Mouse (Mus musculus) megakaryocyte, embryonic 14.5 days (primary cell): Measurements from ENCODE around the gene Hoxd4. TPM values are rescaled to one million over a fixed set of nuclear protein-coding genes. Genes with fewer than 3 reads are reported as not detected.

Experiments
- H3K27me3 ChIP-seq: replicated peaks from 2 replicates; pipeline ENCODE3; 2012; ENCODE audit warnings: inconsistent platforms
- H3K36me3 ChIP-seq: replicated peaks from 2 replicates; pipeline ENCODE3; 2012; ENCODE audit warnings: low read length, inconsistent platforms, mixed read lengths
- H3K4me1 ChIP-seq: 2 replicates; pipeline ENCODE4 v1.6.1; 2012; ENCODE audit warnings: inconsistent platforms
- H3K4me3 ChIP-seq: replicated peaks from 2 replicates; pipeline ENCODE3; 2012; ENCODE audit warnings: moderate library complexity, mild to moderate bottlenecking, inconsistent platforms
- H3K9me3 ChIP-seq: 2 replicates; pipeline ENCODE4 v1.6.1; 2012; ENCODE audit warnings: inconsistent platforms
- FLI1 ChIP-seq: IDR thresholded peaks from 2 replicates; pipeline ENCODE4 v1.6.1; 2012; ENCODE audit warnings: low read length, inconsistent platforms, mixed read lengths
- GATA1 ChIP-seq: IDR thresholded peaks from 3 replicates; pipeline ENCODE4 v1.6.1; 2012; ENCODE audit warnings: mixed read lengths, low read length, inconsistent platforms, borderline replicate concordance
- polyA plus RNA-seq: library from polyadenylated mRNA; stranded (reverse); fragments of >175 nt; gene quantifications from 2 replicates; pipeline ENCODE4 v1.2.3, GENCODE M21; 2012; ENCODE audit warnings: low replicate concordance; ENCODE audit not compliant: insufficient read depth

Gene Hoxd4
- polyA plus RNA-seq, 1 experiment = not detected

DNA sequence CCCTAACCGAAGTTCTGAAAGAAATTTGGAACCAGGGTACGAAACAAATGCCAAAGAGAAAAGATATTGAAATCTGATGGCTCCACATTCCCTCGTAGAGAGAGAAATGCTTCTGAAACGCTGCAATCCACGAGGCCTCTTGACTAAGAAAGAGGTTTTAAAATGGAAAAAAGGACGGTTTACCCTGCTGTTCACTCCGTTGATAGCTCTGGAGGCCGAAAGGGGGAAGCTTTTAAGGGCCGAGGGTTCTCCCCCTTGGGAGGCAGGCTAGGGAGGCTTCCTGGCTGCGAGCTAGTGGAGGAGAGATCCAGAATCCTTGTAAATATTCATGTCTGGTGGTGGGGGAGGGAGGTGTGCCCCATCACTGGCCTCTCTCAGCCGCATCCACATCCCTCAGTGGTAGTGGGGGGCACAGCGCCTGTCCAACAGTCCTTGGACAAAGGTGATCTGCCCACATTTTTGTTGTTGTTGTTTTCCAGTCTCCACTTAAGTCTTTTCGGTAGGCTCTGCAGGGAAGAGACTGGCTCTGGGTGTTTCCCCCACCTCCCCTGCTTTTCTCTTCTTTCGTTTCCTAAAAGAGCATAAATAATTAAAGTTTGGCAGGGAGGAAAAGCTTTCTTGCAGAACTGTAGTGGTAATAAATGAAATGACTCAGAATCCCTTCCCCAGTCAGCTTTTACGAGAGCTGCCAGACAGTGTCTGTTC is 32.7 kb upstream of the Hoxd4 start, which contains the start of gene Hoxd11:
Gene Hoxd11, plus strand, starts transcription at position 667 of the 705 bp plus-strand sequence.
- TF ChIP-seq GATA1 (no peak), FLI1 (no peak)
- Histone ChIP-seq H3K4me1 (peaks cover 46% of the 10 kb centered on the region), H3K4me3 (peak within 1 kb of the TSS; percentile 81), H3K27me3 (peaks cover 100% of the 10 kb centered on the region), H3K36me3 (no peaks in the 10 kb centered on the region), H3K9me3 (0 out of 2 replicates have a peak, but pooled peaks cover 5% of the 10 kb centered on the region)

DNA sequence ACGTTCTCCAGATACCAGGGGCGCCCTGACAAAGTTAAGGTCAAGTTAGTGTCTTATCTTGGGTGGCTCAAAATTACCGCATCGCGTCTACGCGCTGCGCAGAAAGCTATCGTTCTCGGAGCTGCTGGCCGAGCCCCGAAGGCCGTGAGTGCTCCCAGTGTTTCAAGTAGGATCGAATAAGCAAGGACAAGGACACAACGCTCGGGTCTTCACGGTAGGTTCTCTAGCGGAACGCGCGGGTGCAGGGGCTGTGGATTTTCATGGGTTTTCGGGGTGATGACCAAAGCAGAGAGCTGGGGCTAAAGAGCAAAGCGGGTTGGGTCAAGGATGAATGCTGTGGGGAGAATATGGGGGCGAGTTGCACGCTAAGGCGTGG is 32.1 kb upstream of the Hoxd4 start:
- Histone ChIP-seq H3K27me3 (peaks cover 100% of the 10 kb centered on the region), H3K36me3 (no peaks in the 10 kb centered on the region), H3K4me3 (peak overlapping the region; percentile 81), H3K9me3 (0 out of 2 replicates have a peak, but pooled peaks cover 5% of the 10 kb centered on the region), H3K4me1 (peaks cover 43% of the 10 kb centered on the region)
- TF ChIP-seq GATA1 (no peak), FLI1 (no peak)

DNA sequence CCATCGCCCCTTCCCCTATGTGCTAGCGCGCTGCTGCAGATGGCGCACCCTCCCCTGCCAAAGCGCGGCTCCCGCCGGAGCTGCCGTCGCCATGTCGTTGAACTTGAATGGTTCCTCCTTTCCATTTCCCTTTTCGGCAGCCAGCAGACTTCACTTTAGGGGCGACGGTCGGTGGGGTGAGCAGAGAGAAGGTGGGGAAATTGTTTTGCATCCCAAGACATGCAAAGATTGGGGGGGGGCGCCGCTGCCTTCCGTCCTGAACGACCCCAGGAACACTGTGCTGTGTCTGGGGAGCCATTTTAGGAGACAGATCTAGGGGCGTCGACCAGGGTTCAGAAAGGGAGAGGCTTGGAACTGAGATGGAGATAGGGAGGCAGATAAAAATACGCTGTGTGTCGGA is 31.7 kb upstream of the Hoxd4 start:
- Histone ChIP-seq H3K4me1 (peaks cover 42% of the 10 kb centered on the region), H3K36me3 (no peaks in the 10 kb centered on the region), H3K27me3 (peaks cover 100% of the 10 kb centered on the region), H3K4me3 (peak overlapping the region; percentile 81), H3K9me3 (0 out of 2 replicates have a peak, but pooled peaks cover 5% of the 10 kb centered on the region)
- TF ChIP-seq GATA1 (no peak), FLI1 (no peak)

DNA sequence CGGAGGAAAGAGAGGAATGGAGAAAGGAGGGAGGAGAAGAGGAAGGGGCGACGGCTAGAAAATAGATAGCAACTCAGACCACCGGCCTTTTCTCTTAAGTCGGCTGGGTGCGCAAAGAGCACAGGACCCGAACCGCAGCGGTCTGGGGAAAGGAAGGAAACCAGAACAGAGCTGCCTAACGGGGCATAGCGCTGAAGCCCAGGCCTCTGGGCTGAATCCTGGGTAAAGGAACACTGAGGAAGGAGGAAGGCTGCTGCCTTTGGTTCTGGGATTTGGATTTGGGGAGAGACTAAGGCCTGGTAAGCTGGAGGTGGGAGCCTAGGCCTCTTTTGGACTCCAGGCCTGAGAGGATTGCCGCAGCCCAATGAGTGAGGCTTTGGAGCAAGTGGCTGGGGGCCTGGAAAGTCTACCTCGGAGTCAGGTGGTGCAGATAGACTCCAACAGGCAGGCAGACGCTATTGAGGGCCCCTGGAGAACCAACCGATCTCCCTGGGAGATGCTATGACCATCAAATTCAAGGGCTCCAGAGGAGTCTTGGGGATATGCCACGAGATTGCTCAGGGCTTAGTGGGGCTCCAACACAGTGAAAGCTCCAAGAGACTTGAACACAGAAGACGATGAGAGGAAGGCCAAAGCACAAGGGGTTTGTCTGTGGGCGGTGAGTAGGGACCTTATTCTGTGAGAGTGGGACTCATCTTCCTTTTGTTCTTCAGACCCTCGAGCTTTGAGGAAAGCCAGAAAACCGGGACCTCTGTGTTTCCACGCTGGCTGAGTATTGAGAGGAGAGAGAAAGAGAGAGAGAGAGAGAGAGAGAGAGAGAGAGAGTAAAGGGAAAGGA is 30.9 kb upstream of the Hoxd4 start:
- 0 out of 2 replicates have a peak, but pooled peaks cover 5% of the 10 kb centered on the region for H3K9me3 ChIP-seq
- peaks cover 36% of the 10 kb centered on the region for H3K4me1 ChIP-seq
- TF ChIP-seq GATA1 (no peak), FLI1 (no peak)
- H3K27me3 ChIP-seq = peaks cover 100% of the 10 kb centered on the region
- H3K36me3 ChIP-seq = no peaks in the 10 kb centered on the region
- no peak overlapping the region for H3K4me3 ChIP-seq

DNA sequence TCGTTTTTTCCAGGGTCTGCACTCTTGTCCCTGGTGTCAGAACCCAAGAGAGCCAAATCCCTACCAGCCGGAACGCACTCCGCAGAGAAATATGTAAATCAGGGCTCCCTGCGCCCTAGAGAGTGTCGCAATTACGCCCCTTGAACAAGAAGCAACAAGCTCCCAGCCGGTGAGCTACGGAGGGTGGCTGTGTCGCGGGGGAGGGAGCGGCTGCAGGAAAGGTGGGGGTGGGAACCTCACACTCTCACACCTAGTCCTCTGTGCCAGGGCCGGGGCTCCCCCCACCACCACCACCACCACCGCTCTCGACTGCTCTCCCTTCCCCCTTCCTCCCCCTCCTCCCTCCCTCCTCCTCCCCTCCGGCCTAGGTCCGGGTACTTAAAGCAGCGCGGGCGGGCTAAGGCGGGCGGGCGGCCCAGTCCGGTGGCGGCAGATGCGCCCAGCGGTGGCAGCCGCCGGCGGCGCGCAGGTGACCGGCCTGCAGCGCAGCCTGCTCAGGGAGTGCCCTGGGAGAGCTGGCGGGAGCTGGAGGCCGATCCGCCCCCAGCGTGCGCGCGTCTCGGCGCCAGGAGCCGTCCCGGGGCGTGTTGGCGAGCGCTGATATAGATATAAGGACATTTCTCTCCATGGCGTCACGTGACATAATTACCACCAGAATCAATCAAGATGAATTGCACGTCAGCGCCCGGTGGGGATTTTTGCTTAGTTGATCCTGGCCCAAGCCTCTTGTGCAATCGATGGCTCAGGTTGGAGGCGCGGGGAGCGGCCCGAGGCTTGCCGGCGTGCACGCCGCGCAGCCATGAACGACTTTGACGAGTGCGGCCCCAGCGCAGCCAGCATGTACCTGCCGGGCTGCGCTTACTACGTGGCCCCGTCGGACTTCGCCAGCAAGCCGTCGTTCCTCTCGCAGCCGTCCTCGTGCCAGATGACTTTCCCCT is 29.9 kb upstream of the Hoxd4 start:
- no peak for TF ChIP-seq GATA1
- no peak for TF ChIP-seq FLI1
- Histone ChIP-seq H3K27me3 (peaks cover 99% of the 10 kb centered on the region), H3K9me3 (0 out of 2 replicates have a peak, but pooled peaks cover 5% of the 10 kb centered on the region), H3K4me1 (peaks cover 36% of the 10 kb centered on the region), H3K4me3 (peak overlapping the region; percentile 71), H3K36me3 (no peaks in the 10 kb centered on the region)

DNA sequence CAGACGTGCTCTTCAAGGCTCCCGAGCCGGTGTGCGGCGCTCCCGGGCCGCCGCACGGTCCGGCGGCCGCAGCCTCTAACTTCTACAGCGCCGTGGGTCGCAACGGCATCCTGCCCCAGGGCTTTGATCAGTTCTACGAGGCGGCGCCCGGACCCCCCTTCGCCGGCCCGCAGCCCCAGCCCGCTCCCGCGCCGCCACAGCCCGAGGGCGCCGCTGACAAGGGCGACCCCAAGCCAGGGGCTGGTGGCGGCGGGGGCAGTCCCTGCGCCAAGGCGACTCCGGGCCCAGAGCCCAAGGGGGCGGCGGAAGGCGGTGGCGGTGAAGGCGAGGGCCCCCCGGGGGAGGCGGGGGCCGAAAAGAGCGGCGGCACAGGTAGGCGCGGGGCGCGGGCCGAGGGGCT is 28.9 kb upstream of the Hoxd4 start:
- 0 out of 2 replicates have a peak, but pooled peaks cover 5% of the 10 kb centered on the region for H3K9me3 ChIP-seq
- peaks cover 99% of the 10 kb centered on the region for H3K27me3 ChIP-seq
- no peak overlapping the region for H3K4me3 ChIP-seq
- TF ChIP-seq GATA1 (no peak), FLI1 (no peak)
- peaks cover 44% of the 10 kb centered on the region for H3K4me1 ChIP-seq
- no peaks in the 10 kb centered on the region for H3K36me3 ChIP-seq

DNA sequence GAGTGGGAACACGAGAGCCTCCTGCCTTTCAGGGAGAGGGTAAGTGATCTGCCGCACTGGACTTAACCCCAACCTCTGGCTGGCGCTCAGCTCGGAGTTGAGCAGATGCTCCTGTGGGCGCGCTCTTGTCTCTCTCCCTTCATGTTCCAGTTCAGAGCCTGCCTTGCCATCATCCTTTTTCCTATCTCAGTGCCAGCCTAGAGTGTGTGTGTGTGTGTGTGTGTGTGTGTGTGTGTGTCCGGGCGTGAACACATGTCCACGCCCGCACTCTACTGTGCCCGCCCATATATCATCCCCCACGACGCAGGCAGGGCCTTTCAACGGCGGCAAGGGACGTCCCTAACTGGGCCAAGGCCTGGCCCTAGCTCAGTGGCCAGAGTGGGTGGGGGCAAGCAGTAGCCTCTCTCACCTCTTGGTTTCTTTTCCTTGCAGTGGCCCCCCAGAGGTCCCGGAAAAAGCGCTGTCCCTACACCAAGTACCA is 28.2 kb upstream of the Hoxd4 start:
- Histone ChIP-seq H3K36me3 (no peaks in the 10 kb centered on the region), H3K4me1 (peaks cover 45% of the 10 kb centered on the region), H3K4me3 (no peak overlapping the region), H3K9me3 (0 out of 2 replicates have a peak, but pooled peaks cover 5% of the 10 kb centered on the region), H3K27me3 (peaks cover 98% of the 10 kb centered on the region)
- no peak for TF ChIP-seq GATA1
- TF ChIP-seq FLI1 = no peak

DNA sequence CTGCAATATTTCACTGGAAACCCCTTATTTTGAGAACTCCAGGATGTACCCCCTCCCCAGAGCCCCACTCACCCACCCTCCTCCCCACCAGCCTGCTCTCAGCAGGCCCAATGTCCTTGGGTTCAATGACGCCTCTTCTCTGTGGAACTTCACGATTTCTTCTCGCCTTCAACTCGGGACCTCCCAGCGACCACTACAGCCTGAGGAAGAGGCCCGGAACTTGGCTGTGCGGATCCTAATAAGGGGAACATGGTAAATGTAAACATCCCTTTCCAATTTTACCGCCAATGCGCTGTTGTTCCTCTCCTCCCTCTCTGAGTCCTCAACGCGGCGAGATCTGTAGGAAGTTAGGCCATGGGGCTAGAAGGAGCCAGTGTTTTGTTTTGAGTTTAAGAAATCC is 27.6 kb upstream of the Hoxd4 start:
- peaks cover 43% of the 10 kb centered on the region for H3K4me1 ChIP-seq
- peaks cover 98% of the 10 kb centered on the region for H3K27me3 ChIP-seq
- H3K36me3 ChIP-seq = no peaks in the 10 kb centered on the region
- H3K4me3 ChIP-seq = no peak overlapping the region
- 0 out of 2 replicates have a peak, but pooled peaks cover 5% of the 10 kb centered on the region for H3K9me3 ChIP-seq
- TF ChIP-seq FLI1 (no peak), GATA1 (no peak)

DNA sequence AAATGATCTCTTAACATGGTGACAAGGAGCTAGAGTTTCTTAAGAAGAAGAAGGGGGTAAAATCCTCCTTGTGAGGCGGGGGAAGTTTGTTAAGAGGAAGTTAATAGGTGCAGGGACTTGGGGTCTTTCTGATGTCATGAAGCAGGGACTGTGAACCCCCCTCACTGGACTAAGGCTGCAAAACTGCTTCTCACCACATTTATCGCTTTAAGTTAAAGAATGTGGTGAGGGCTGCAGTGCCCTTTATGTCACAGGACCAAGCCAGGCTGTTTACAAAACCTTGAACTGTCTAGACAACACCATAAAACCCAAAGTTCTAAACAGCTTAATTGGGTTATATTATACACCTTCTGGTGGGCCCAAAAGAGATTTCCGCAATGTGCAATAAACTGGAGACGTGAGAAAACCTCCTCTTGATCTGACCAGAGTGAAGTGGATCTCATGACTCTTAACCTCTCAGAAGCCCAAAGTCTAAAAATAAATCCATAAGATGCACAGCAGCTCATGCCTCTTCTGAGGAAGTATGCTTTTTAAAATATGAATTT is 26.6 kb upstream of the Hoxd4 start:
- H3K27me3 ChIP-seq = peaks cover 98% of the 10 kb centered on the region
- no peak overlapping the region for H3K4me3 ChIP-seq
- H3K36me3 ChIP-seq = no peaks in the 10 kb centered on the region
- peaks cover 36% of the 10 kb centered on the region for H3K4me1 ChIP-seq
- TF ChIP-seq FLI1 = no peak
- no peak for TF ChIP-seq GATA1
- 0 out of 2 replicates have a peak, but pooled peaks cover 5% of the 10 kb centered on the region for H3K9me3 ChIP-seq
